Mouse (Mus musculus) embryonic facial prominence, embryonic 11.5 days (tissue): ENCODE measurements around the gene Rubcnl. TPM values are rescaled to one million over a fixed set of nuclear protein-coding genes. Genes with fewer than 3 reads are reported as not detected.

Experiments
- ATAC-seq: fragments of 200-750 bp; cut with Nextera tagmentation; replicated peaks from 2 replicates; pipeline ENCODE4 v1.8.0; 2017; ENCODE audit warnings: low read depth; ENCODE audit not compliant: insufficient number of reproducible peaks, low FRiP score, low TSS enrichment
- DNase-seq: peaks from one replicate; pipeline ENCODE4 v3.0.0-alpha.2; 2015; ENCODE audit warnings: low spot score
- H3K27ac ChIP-seq: fragments of 300-500 bp; sonication (generic); replicated peaks from 2 replicates; pipeline ENCODE4 v1.5.1; 2014; ENCODE audit warnings: mild to moderate bottlenecking, low read depth, low read length, control low read depth
- H3K27me3 ChIP-seq: fragments of 300-500 bp; sonication (generic); 2 replicates; pipeline ENCODE4 v1.6.1; 2014; ENCODE audit warnings: mild to moderate bottlenecking, low read length, moderate library complexity, mixed read lengths; ENCODE audit not compliant: control insufficient read depth, insufficient read depth
- H3K36me3 ChIP-seq: fragments of 300-500 bp; sonication (generic); replicated peaks from 2 replicates; pipeline ENCODE4 v1.6.1; 2014; ENCODE audit warnings: low read depth, mild to moderate bottlenecking, low read length, moderate library complexity, mixed read lengths; ENCODE audit not compliant: control insufficient read depth, insufficient read depth
- H3K4me1 ChIP-seq: fragments of 300-500 bp; sonication (generic); 2 replicates; pipeline ENCODE4 v1.6.1; 2014; ENCODE audit warnings: low read length, mixed read lengths; ENCODE audit not compliant: control insufficient read depth, insufficient read depth
- H3K4me2 ChIP-seq: fragments of 300-500 bp; sonication (generic); 2 replicates; pipeline ENCODE4 v1.6.1; 2014; ENCODE audit warnings: low read depth, mild to moderate bottlenecking, control low read depth, low read length, moderate library complexity
- H3K4me3 ChIP-seq: fragments of 300-500 bp; sonication (generic); 2 replicates; pipeline ENCODE4 v1.5.1; 2014; ENCODE audit warnings: low read depth, low read length, control low read depth
- H3K9ac ChIP-seq: fragments of 300-500 bp; sonication (generic); replicated peaks from 2 replicates; pipeline ENCODE4 v1.6.1; 2014; ENCODE audit warnings: mild to moderate bottlenecking, control low read depth, low read length
- H3K9me3 ChIP-seq: fragments of 300-500 bp; sonication (generic); replicated peaks from 2 replicates; pipeline ENCODE4 v1.6.1; 2016; ENCODE audit warnings: mild to moderate bottlenecking, low read length, inconsistent platforms, mixed read lengths; ENCODE audit not compliant: control insufficient read depth
- WGBS: fragments of 180-500 bp; shearing (Covaris S2); extraction: QIAGEN DNeasy Blood & Tissue Kit; methylation state at CpG from one replicate; pipeline ENCODE4 v1.1.7; 2014; 5-methylcytosine and 5-hydroxymethylcytosine counted together
- polyA plus RNA-seq: library from polyadenylated mRNA; unstranded; fragments of >200 nt; fragmentation: Nextera tagmentation; extraction: Ambion mirVana; gene quantifications from 2 replicates; pipeline ENCODE4 v1.2.1, GENCODE M21; 2014

Gene Rubcnl
- polyA plus RNA-seq, 1 experiment from 2014 or later, result 0.65 TPM

DNA sequence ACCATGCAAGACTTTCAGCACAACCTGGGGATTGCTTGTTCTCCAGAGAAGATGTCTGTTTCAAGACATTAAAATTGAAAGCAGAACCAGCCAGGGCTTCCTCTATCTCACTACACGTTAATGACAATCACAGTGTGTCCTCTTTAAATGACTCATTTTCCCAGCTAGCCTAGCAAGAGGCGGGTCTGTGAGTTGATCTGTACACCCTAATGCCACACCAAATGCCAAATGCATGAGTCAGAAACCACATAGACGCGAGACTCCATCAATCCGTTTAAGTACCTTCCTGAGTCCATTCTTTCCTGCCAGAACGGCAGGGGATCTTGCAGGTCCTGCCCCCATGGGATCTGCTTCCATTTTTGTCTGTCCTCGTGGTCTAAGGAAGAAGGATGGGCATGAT lies 29.4 kb downstream of the Rubcnl start:
- Histone ChIP-seq H3K4me1 (no peaks in the 10 kb centered on the region), H3K9me3 (no peaks in the 10 kb centered on the region), H3K9ac (no peak overlapping the region), H3K27ac (no peak overlapping the region), H3K4me3 (no peak overlapping the region), H3K36me3 (no peaks in the 10 kb centered on the region), H3K4me2 (no peak overlapping the region), H3K27me3 (no peaks in the 10 kb centered on the region)
- WGBS, result 79% methylated on average over 7 of the region's 7 CpGs
- no peak for DNase-seq
- ATAC-seq, result no peak

DNA sequence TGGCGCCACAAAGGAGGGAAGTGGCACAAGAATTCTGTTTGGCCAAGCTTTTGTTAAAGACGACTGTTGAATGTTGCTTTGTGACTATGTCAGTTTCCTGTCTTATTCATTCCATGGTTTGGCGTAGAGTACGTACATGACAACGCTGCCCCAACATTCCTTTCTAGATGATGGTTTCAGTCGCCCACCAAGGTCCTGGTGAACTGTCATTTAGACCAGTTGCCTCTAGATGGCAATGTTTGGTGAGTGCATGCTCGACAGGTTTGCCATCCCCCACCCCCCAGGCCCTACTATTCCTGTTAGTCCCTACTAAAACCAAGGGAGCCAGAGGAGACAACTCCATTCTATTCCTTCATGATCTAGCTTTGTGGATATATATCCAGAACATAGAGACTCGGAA lies 36.6 kb downstream of the Rubcnl start:
- DNase-seq, result peak; percentile 16
- H3K4me3 ChIP-seq, result no peak overlapping the region
- 63% methylated on average over 8 of the region's 8 CpGs for WGBS
- no peak overlapping the region for H3K27ac ChIP-seq
- H3K9ac ChIP-seq, result no peak overlapping the region
- no peaks in the 10 kb centered on the region for H3K27me3 ChIP-seq
- no peaks in the 10 kb centered on the region for H3K9me3 ChIP-seq
- H3K4me1 ChIP-seq, result no peaks in the 10 kb centered on the region
- H3K36me3 ChIP-seq, result no peaks in the 10 kb centered on the region
- H3K4me2 ChIP-seq, result no peak overlapping the region
- ATAC-seq, result no peak

DNA sequence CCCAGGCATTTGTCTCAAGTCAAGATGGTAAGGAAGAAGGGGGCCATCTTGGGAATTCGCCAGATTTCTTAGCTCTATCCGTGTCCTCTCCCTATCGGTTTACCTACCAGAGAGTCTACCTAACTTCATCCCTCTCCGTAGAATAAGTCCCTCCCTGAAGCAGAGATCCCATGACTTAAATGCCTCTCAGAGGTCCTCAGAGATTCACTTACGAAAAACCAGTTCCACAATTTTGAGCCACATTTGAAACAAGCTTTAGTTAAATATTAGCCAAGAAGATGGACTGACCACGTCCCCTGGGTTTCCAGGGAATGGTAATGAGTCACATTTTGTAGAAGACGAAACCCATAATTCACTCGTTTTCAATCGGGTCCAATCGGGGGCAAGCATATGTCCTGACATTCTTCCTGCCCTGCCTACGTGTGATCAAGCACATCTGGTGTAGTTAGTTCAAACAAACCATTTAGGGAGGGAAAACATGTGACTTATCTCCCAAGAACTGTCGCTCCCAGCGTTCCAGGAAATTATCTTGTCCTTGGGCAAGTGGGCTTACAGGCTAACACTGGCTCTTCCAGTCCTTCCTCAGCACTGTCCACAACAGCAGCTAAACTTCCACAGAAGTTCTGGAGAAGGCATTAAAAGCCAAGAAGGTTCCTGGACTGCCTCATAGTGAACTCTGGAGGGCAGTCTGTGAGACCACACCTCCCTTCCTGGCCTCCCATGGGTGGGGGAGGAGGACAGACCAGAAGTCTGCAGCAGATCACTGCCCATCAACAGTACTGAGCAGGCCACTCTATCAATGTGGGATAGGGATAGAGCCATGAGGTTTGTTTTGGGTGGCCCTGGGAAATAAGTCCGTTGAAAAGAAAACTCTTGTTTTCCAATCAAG lies 38.9 kb downstream of the Rubcnl start:
- WGBS, result 81% methylated on average over 14 of the region's 14 CpGs
- no peak overlapping the region for H3K4me2 ChIP-seq
- no peak overlapping the region for H3K9ac ChIP-seq
- no peak for ATAC-seq
- no peak for DNase-seq
- no peaks in the 10 kb centered on the region for H3K4me1 ChIP-seq
- no peaks in the 10 kb centered on the region for H3K36me3 ChIP-seq
- no peak overlapping the region for H3K4me3 ChIP-seq
- H3K27me3 ChIP-seq, result no peaks in the 10 kb centered on the region
- H3K9me3 ChIP-seq, result no peaks in the 10 kb centered on the region
- no peak overlapping the region for H3K27ac ChIP-seq

DNA sequence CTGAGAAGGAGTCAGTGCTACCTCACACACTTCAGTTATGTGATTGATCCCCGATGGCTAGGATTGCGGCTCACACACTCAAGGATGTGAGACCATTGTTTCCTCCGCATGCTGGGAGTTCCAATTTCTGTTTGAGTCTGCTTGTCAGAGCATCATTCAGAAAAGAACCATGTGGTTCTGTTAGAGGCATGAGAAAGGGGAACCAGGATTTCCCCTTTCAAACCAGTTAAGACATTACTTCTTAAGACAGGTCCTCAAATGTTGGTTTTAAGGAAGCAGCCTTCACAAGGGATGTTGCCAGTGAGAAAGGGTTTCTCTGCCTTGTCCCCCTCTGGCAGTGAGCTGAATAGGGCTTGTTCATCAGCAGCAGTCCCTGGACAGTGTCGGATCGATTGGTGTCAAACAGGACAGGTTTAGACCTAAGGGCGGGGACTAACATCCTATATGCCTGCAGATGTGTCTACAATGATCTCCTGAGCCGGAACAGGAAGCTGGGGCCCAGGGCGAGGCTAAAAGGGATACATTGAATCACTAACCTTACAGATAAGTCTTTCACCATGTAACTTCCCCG lies 41.1 kb downstream of the Rubcnl start:
- Histone ChIP-seq H3K4me2 (no peak overlapping the region), H3K36me3 (no peaks in the 10 kb centered on the region), H3K9me3 (no peaks in the 10 kb centered on the region), H3K27me3 (no peaks in the 10 kb centered on the region), H3K9ac (no peak overlapping the region), H3K27ac (no peak overlapping the region), H3K4me3 (no peak overlapping the region), H3K4me1 (no peaks in the 10 kb centered on the region)
- 65% methylated on average over 9 of the region's 9 CpGs for WGBS
- ATAC-seq (no peak), DNase-seq (no peak)

DNA sequence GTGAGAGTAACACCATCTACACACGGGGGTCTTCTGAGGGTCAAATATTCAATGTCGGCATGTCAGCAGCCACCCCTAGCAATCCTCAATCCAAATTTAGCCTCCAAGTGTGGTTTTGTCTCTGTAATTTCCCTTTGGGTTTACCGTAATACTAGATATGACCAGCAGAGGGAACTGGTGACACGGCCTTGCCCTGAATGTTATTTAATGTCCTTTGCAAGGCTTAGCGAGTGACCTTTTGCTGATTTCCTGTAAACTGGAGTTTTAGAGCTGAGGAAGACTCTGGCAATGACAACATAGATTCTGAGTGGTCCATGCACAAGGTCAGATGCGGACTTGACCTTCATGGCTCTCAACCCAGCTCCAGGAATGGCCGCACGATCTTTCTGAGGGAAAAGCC lies 44.7 kb downstream of the Rubcnl start:
- Histone ChIP-seq H3K4me3 (no peak overlapping the region), H3K9ac (no peak overlapping the region), H3K9me3 (no peaks in the 10 kb centered on the region), H3K36me3 (no peaks in the 10 kb centered on the region), H3K4me1 (no peaks in the 10 kb centered on the region), H3K4me2 (no peak overlapping the region), H3K27me3 (no peaks in the 10 kb centered on the region), H3K27ac (no peak overlapping the region)
- WGBS, result 46% methylated on average over 8 of the region's 8 CpGs
- ATAC-seq (no peak), DNase-seq (peak; percentile 74)

DNA sequence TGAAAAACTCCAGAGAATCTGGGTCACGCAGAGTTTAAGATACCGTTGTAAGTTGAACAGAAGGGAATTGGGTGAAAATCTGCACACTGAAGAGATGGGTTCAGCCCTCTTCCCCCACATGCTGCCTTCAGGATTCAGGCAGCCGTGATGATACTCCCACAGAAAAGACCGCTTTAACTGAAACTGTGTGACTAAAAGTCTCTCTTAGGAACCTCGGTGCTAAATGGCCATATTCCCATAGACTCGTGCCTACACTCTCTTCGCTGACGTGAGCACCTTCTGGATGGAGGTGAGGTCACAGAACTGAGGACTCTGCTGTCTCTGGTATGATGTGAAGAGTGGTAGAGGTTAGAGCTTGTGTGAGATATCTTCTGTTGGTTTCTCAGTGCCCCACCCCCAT lies 48.1 kb downstream of the Rubcnl start:
- Histone ChIP-seq H3K4me1 (no peaks in the 10 kb centered on the region), H3K27ac (no peak overlapping the region), H3K9me3 (no peaks in the 10 kb centered on the region), H3K9ac (no peak overlapping the region), H3K4me3 (no peak overlapping the region), H3K36me3 (no peaks in the 10 kb centered on the region), H3K27me3 (no peaks in the 10 kb centered on the region), H3K4me2 (no peak overlapping the region)
- WGBS, result 93% methylated on average over 8 of the region's 8 CpGs
- ATAC-seq (no peak), DNase-seq (no peak)

DNA sequence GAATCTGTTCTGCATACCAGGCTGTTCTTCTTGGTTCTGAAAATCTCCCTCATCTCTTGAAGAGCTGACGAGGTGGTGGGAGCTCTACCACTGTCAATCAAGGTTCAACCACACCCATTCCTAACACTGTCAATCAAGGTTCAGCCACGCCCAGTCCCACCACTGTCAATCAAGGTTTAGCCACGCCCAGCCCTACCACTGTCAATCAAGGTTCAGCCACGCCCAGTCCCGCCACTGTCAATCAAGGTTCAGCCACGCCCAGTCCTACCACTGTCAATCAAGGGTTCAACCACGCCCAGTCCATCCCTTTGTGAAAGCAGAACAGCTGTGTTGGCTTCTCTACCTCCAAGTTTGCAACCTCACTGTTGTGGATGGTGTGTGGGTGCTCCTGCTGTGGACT lies 48.7 kb downstream of the Rubcnl start:
- Histone ChIP-seq H3K27ac (no peak overlapping the region), H3K4me1 (no peaks in the 10 kb centered on the region)
- WGBS, result 78% methylated on average over 7 of the region's 7 CpGs

DNA sequence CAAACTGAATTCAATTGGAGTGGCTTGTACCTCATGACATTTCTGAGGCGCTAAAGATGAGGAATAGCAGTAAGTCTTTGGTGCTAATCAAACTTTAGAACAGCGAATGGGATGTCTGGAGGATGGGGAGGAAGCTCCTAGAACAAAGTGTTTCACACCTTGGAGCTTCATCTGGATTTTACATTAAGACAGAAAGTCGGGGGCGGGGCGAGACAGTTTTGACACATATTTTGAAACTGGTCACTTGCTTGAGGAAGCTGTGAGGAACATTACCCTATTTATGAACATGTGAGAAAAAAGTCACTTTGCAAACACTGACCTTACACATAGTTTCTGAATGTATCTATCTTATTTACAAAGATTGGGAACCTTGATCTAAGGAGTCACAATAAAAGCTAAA lies 49.4 kb downstream of the Rubcnl start:
- H3K4me1 ChIP-seq, result no peaks in the 10 kb centered on the region
- H3K36me3 ChIP-seq, result no peaks in the 10 kb centered on the region
- H3K9ac ChIP-seq, result no peak overlapping the region
- 92% methylated on average over 5 of the region's 5 CpGs for WGBS
- ATAC-seq, result no peak
- H3K4me3 ChIP-seq, result no peak overlapping the region
- H3K27ac ChIP-seq, result no peak overlapping the region
- H3K9me3 ChIP-seq, result no peaks in the 10 kb centered on the region
- H3K27me3 ChIP-seq, result no peaks in the 10 kb centered on the region
- no peak overlapping the region for H3K4me2 ChIP-seq
- no peak for DNase-seq

More for the DNA sequence above, 48.7 kb downstream of the Rubcnl start:
- H3K4me3 ChIP-seq, result no peak overlapping the region
- no peaks in the 10 kb centered on the region for H3K36me3 ChIP-seq
- no peak overlapping the region for H3K4me2 ChIP-seq
- H3K27me3 ChIP-seq, result no peaks in the 10 kb centered on the region
- ATAC-seq, result no peak
- no peak for DNase-seq
- H3K9me3 ChIP-seq, result no peaks in the 10 kb centered on the region
- no peak overlapping the region for H3K9ac ChIP-seq
